Mouse (Mus musculus) spleen, postnatal 36 days (tissue): ENCODE measurements around the gene Macrod2.

Source experiments
- DNase-seq, 2 experiments: peaks; one replicate each; pipeline ENCODE4 v3.0.0; 2022; ENCODE audit warnings: low spot score in 2 of 2, mixed read lengths in 1 of 2

Macrod2 gene

GRCm38 (mm10) chr2:140570874-140571273 is 175.8 kb downstream of the Macrod2 start:
- no peak for DNase-seq

- no peak for DNase-seq
These were observed 197.6 kb downstream of the Macrod2 start for GRCm38 (mm10) chr2:140592537-140593261.

GRCm38 (mm10) chr2:140596906-140597305 is 201.8 kb downstream of the Macrod2 start:
- no peak for DNase-seq

GRCm38 (mm10) chr2:140615451-140615850 is 220.3 kb downstream of the Macrod2 start:
- no peak for DNase-seq

GRCm38 (mm10) chr2:140621730-140622337 is 226.7 kb downstream of the Macrod2 start:
- no peak for DNase-seq

- DNase-seq, result no peak
These were observed 258.4 kb downstream of the Macrod2 start for GRCm38 (mm10) chr2:140653481-140653880.

- no peak for DNase-seq
These were observed 258.9 kb downstream of the Macrod2 start for GRCm38 (mm10) chr2:140653978-140654377.

GRCm38 (mm10) chr2:140662673-140663072 is 267.6 kb downstream of the Macrod2 start:
- DNase-seq, result no peak

- no peak for DNase-seq
These were observed 269.3 kb downstream of the Macrod2 start for GRCm38 (mm10) chr2:140664381-140664780.

DNA sequence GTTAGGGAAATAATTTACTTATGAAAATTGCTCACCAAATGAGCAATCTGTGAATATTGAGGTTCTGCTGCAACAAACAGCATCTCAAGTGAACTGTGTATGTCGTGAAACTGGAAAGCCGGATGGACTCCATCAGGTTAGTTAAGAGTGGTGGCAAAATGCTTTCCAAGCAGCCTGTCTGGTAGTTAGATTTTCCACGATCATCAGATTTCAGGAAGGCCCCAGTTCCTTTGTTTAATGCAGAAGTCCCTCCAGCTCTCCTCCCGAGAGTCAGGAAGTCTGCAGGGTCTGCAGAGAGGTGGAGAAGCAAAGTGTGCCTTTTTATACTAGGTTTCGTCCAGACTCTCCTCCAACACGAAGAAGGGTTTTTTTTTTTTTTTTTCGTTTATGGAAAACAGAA is 271.7 kb downstream of the Macrod2 start:
- no peak for DNase-seq

DNA sequence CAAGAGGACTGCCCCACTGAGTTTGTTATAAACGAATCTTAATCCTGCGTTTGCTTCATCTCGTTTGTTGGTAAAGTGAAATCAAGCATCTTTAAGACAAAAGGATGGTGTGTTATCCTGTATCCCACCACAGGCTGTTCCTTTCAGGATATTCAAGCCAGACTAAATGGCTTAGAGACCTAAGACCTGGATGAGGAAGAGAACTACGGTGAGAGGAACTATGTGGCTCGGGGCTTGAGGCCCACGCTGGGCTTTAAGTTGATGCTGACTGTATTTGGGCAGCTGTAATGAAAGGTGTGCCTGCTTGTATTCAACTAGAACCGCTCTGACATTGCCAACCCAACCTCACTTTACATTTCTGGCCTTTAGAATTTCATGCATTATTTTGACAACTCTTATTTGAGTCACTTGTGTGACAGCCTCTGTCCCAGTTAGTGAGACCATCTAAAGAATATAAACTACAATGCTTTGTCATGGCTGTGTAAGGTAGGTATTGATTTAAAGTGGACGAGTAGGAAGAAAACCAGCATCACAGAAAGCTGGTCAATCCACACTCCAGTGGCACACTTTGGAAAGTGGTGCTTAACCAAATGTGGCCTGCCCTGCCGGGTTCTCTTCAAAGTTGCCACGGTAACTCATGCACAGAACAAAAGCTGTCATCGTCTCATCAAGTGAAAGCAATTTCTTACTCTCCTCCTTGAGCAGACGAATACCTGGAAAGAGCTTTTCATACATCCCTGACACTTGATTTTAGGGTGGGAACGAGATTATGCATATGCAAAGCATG is 272.3 kb downstream of the Macrod2 start:
- DNase-seq, result no peak

GRCm38 (mm10) chr2:140668311-140668710 is 273.2 kb downstream of the Macrod2 start:
- no peak for DNase-seq

DNA sequence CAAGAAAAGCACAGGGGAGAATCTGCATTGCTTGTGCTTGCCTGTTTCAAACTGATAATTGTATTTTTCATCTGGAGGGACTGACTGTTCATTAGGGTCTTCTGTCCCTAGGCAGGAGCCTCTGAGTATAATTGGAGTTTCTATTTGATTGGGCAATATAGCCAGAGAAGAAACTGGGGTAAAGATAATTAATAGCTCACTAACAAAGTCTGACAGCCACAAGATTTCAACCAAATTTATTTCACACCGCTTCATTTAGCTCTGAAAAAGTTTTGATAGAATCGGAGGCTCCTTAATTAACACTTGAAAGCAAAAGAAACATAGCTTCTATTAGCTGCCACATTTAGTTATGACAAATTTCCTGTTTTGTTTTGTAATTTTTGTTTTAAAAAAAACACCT is 274.0 kb downstream of the Macrod2 start:
- no peak for DNase-seq

DNA sequence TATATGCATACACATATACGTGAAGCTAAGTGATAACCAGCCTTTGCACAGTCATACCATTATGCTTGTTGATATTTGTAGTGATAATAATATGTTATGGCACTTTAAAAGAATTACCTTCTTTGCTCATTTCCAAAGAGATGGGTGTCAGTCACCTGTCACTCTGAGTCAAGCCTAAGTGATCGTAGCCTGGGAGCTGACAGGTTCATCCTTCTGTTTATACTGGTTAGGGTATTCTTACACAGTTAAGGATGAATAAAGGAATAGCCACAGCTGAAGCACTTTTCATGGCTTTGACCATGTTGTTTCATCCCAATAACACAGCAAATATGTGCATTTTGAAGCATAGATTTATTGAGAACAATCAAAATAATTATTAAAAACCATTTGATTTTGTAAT is 274.7 kb downstream of the Macrod2 start:
- no peak for DNase-seq

DNA sequence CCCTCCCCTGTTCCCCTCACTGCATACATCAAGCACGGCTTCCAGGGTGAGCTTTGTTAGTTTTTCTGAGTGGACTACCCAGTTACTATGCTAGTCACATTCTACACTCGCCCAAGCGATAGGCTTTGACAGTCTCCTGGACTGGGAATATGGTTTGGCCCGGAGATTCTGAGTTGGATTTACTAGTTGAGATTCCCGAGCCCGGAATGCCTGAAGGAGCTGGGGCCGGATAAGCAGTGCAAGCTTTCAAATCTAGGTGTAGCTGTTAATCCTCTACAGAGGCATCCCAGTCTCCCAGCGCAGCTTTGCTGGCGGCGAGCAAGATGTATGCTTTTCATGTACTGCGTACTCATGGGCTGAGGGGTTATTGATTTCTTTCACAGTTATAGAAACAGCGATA is 275.3 kb downstream of the Macrod2 start:
- DNase-seq, result no peak

DNA sequence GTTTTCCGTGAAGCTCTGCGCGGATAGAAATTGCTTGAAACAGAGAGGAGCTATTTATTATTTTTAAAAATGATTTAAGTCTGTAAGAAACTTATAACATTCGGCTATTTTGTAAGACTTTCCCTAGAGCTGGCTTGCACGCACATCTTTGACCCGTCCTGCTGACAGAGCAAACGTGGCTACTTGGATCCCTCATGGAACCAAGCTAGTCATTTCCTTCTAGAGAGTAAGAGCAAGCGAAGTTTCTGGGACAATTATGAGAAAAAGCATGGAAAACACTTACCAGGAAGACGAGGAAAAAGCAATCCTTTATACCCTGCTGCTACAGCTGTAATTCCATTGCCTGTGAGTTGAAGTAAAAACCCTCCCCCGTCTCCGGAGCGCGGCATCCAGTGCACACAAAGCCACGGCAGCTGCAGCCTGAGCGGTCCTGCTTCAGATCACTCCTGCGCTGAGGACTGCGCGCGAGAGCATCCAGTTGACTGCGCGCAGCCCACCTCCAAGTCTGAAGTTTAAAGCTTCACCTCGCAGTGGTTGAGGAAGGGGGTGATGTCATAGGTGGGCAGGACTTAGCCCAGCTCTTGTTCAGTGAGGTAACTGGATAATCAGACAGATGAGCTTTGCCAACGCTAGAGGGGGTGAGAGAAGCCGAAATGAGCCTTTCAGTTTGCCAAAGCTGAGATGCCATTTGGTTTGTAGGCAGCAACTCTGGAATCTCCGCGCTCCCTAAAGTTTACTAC is 276.0 kb downstream of the Macrod2 start, which contains the start of gene Flrt3:
TSS of gene Flrt3 (minus strand) at position 507 of the 740 bp plus-strand sequence.
- DNase-seq, result peak; percentile 9 to 10

DNA sequence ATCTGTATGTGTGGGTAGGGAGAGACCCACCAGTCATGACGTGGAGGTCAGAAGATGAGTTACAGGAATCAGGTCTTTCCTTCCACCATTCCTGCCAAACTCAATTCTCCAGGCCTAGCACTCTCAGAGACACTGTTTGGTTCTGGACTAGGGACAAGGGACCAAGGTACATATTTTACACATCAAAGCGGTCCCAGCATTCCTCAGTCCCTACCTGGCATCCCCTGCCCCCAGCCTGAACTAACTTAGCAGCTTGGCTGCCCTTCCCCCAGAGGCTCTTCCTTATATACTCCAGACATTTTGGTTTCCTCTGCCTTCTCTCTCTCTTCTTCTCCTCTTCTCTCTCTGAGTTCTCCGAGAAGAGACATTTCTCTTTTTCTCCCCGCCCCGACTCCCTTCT is 278.4 kb downstream of the Macrod2 start:
- no peak for DNase-seq

- DNase-seq, result no peak
These were observed 281.6 kb downstream of the Macrod2 start for GRCm38 (mm10) chr2:140676728-140677127.

GRCm38 (mm10) chr2:140690906-140691305 is 295.8 kb downstream of the Macrod2 start:
- no peak for DNase-seq

DNA sequence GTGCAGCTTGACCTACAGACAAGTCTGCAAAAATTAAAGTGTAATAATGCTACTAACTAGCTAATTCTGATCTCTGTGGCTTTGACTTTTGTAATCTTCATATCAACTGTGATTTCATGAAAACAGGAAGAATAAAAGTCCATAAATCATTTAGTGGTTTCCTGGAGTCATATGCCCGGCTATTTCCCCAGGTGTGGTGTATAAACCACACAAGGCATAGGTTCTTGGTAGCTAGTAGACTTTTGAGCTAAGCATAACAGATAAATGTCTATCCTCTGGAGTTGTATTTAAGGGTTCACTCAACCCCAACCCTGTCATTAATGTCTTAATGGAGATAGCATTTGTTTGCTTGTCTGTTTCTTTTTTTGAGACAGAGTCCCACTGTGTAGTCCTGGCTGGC is 296.3 kb downstream of the Macrod2 start:
- no peak for DNase-seq

- DNase-seq, result no peak
These were observed 297.4 kb downstream of the Macrod2 start for GRCm38 (mm10) chr2:140692461-140692860.

DNA sequence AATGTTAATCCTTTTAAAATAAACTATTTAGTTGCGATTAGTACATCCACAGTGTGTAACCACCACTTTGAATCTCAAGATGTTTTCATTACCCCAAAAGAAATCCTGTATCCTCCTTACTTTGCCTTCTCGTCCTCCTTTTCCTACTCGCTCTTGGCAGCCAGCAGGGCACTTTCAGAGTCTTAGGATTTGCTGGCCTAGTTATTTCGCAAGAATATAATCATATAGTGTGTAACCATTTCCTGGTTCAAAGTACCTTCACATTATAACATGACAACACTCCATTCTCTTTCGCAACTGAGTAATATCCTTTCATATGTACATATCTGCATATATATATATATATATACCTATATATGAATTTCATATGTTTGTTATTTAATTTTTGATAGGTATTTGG is 298.7 kb downstream of the Macrod2 start:
- no peak for DNase-seq
